Mouse (Mus musculus) bone marrow macrophage, adult 2 months (primary cell): Measurements from ENCODE around the gene Acaa1a. TPM values are rescaled to one million over a fixed set of nuclear protein-coding genes. Genes with fewer than 3 reads are reported as not detected.

Experiments
- H3K27ac ChIP-seq: 2 replicates; pipeline ENCODE4 v1.5.1; 2012; ENCODE audit warnings: low read depth, low read length; ENCODE audit not compliant: insufficient read depth
- H3K4me1 ChIP-seq: 2 replicates; pipeline ENCODE4 v1.6.1; 2012; ENCODE audit warnings: low read length; ENCODE audit not compliant: control insufficient read depth, insufficient read depth
- H3K4me3 ChIP-seq: 2 replicates; pipeline ENCODE4 v1.5.1; 2012; ENCODE audit warnings: mild to moderate bottlenecking, low read length, moderate library complexity; ENCODE audit not compliant: insufficient read depth
- CTCF ChIP-seq: IDR thresholded peaks from 2 replicates; pipeline ENCODE4 v1.5.1; 2012; ENCODE audit warnings: low read depth, mild to moderate bottlenecking, low read length, moderate library complexity
- POLR2A ChIP-seq: IDR thresholded peaks from 2 replicates; pipeline ENCODE4 v1.6.1; 2012; ENCODE audit warnings: mild to moderate bottlenecking, low read depth, low read length, borderline replicate concordance
- polyA plus RNA-seq: library from polyadenylated mRNA; stranded (reverse); fragments of >200 nt; gene quantifications from 2 replicates; pipeline ENCODE4 v1.2.4, GENCODE M21; 2012; ENCODE audit not compliant: missing spikeins, insufficient read depth, insufficient read length

Gene Acaa1a
- 99.1 and 103 TPM in 2 replicates for polyA plus RNA-seq

DNA sequence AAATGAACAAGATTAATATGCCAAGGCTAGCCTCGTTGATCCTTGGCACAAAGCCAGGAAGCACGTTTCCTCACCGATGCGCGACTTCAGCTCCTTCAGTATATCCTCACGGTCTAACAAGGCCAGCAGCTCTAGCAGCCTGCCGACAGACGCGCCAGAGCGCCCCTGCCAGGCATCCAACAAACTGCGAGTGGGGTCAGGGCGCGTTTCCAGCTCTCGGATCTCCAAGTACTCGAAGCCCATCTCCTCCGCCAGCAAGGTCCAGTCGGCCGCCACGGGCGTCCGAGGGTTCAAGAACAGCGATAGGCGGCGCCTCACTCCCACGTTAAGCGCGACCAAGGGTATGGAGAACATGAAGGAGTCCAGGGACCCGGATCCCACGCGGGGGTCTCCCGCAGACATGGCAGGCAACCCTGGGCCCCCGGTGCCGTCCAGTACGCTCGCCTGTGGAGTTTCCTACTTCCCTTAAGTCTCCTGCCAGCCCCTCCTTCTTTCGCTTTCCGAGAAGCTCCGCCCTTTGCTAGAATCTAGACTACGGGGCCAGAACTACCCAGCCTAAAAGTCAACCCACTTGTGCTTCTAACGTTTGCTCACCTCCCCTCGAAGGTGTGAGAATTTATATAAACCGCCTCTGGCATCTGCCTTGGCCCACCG is at the start of gene Acaa1a:
Acaa1a (plus strand) TSS at position 119 of the 654 bp plus-strand sequence.
- H3K4me3 ChIP-seq: peak within 1 kb of the TSS; percentile 89
- TF ChIP-seq CTCF: no peak
- TF ChIP-seq POLR2A: no peak
- H3K4me1 ChIP-seq: peaks cover 44% of the 10 kb centered on the region
- peak within 1 kb of the TSS; percentile 89 for H3K27ac ChIP-seq

DNA sequence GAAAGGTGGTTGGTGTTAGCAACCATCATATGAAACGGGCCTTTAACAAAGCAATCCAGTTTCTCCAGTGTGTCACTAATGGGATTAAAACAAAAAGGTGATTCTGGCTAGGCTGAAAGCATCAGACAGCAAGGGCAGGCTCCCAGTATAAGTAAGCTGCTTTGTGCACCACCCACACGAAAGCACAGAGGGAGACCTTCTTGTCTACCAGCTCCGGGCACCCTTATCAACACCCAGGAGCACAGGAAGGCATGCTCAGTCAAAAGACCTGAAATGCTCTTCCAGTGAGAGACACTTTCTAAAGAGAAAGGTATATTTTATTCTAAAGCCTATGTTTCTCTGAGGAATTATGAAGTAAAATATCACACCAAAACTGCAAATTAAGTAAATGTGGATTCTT is 48.7 kb upstream of the Acaa1a start:
- no peak overlapping the region for H3K4me3 ChIP-seq
- no peaks in the 10 kb centered on the region for H3K4me1 ChIP-seq
- H3K27ac ChIP-seq: no peak overlapping the region
- no peak for TF ChIP-seq POLR2A

DNA sequence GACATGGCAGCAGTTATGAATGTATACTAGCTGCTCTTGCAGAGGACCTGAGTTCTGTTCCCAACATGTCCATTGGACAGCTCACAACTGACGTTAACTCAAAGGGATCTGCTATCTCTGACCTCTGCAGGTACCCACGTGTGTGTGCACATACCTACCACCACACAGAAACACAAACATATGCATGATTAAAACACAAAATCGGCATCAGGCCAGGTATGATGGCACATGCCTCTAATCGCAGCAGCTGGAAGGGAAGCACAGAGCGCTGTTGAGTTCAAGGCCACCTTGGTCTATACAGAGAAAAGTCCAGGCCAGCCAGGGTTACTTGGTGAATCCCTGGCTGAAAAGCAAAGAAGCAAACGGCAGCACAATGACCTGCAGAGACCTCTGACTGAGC is 41.8 kb upstream of the Acaa1a start:
- no peak for TF ChIP-seq CTCF
- TF ChIP-seq POLR2A: no peak
- Histone ChIP-seq H3K4me1 (no peaks in the 10 kb centered on the region), H3K4me3 (no peak overlapping the region), H3K27ac (no peak overlapping the region)

DNA sequence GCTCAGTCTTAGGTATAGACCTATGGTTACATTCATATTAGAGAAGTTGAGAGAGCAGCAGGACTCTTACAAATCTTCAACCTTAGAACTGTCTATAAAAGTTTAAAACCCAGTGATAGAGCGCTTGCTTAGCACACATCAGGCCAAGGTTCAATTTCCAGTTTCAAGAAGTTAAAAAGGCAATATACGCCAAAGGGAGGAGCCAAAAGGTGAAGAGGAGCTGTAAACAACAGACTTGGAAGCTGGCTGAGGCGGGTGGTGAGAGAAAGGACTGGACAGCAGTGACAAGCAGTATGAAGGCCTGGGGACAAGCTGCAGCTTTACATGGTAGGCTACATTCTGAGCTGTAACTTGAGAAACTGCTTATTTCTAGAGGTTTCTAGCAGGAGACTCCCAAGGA is 40.9 kb upstream of the Acaa1a start:
- Histone ChIP-seq H3K4me1 (no peaks in the 10 kb centered on the region), H3K4me3 (no peak overlapping the region), H3K27ac (no peak overlapping the region)
- TF ChIP-seq CTCF (no peak), POLR2A (no peak)

DNA sequence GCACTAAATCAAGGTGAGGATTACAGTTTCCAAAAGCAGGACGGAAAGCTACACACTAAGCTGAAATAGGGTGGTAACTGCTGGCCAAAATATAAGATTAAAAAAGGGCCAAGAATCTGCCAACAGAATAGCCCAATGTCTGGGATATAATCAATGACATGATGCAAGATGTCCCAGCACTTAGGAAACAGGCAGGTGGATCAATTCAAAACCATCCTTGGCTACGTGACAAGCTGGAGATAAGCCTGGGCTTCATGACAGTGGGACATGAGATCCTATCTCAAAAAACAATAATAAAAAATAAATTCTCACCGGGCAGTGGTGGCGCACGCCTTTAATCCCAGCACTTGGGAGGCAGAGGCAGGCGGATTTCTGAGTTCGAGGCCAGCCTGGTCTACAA is 33.6 kb upstream of the Acaa1a start:
- Histone ChIP-seq H3K4me3 (no peak overlapping the region), H3K4me1 (no peaks in the 10 kb centered on the region), H3K27ac (no peak overlapping the region)
- TF ChIP-seq CTCF (no peak), POLR2A (no peak)

DNA sequence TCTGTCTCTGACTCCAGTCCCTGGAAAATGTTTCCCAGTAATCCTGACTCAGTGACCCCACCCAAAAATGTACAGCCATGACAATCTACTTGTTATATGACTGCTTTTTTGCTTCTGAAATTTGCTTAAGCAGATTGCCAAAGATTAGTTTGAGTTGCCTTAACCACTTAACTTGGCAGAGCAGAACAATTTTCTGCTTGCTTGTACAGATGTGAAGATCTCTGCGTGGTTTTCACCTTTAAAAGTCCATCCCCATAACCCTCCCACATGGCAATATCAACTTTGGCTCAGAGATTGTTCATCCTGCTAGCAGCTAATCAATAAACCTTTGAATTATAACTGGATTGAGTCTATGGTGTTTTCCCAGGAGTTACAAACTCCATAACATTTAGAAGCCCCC is 30.4 kb upstream of the Acaa1a start:
- Histone ChIP-seq H3K4me3 (no peak overlapping the region), H3K27ac (no peak overlapping the region), H3K4me1 (no peaks in the 10 kb centered on the region)
- TF ChIP-seq POLR2A (no peak), CTCF (no peak)

DNA sequence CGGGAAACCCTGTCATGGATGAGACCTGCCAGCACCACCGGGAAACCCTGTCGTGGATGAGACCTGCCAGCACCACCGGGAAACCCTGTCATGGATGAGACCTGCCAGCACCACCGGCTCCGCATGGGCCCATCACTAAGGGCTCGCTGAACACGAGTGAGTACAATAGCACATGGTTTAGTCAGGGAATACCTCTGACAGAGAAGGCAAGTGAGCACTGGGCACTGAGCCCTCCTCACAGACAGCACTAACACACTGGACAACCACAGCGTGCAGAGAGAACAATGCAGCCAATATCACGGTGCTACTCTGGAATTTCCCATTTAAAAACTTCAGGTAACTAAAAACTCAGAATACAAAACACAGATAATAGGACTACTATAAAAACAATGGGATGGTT is 26.4 kb upstream of the Acaa1a start:
- Histone ChIP-seq H3K27ac (no peak overlapping the region), H3K4me3 (no peak overlapping the region), H3K4me1 (peaks cover 3% of the 10 kb centered on the region; the same call in 1 of the 2 replicates)
- TF ChIP-seq POLR2A (no peak), CTCF (no peak)

DNA sequence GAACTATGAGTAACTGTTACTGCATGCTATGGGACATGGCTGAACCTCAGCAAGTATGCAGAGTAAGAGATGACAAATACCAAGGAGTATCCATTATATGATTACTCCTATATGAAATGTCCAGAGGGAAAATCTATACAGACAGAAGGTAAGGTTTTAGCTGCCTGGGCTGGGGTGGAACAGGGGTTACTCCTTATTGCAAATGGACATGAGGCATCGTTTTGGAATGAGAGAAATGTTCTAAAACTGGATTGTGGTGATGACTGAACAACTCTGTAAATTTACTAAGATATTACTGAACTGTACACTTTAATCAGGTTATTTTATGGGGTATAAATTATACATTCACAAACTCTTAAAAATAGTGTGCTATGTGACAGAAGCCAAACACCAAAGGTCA is 20.6 kb upstream of the Acaa1a start:
- TF ChIP-seq POLR2A (no peak), CTCF (no peak)
- Histone ChIP-seq H3K4me3 (no peak overlapping the region), H3K27ac (no peak overlapping the region), H3K4me1 (peaks cover 7% of the 10 kb centered on the region)

DNA sequence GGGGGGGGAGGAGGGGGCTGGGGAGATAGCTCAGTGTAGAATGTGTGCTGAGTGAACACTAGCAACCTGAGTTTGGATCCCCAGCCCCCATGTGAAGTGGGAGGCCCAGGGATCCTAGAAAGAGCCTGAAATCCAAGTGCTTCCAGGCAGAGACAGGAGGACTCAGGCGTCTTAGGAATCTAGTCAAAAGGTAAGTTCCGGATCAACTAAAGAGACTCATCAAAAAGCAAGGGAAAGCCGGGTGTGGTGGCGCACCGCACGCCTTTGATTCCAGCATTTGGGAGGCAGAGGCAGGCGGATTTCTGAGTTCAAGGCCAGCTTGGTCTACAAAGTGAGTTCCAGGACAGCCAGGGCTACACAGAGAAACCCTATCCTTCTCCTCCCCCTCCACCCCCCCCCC is 19.0 kb upstream of the Acaa1a start:
- no peak overlapping the region for H3K4me3 ChIP-seq
- no peak overlapping the region for H3K27ac ChIP-seq
- TF ChIP-seq CTCF (no peak), POLR2A (no peak)
- peaks cover 11% of the 10 kb centered on the region for H3K4me1 ChIP-seq

DNA sequence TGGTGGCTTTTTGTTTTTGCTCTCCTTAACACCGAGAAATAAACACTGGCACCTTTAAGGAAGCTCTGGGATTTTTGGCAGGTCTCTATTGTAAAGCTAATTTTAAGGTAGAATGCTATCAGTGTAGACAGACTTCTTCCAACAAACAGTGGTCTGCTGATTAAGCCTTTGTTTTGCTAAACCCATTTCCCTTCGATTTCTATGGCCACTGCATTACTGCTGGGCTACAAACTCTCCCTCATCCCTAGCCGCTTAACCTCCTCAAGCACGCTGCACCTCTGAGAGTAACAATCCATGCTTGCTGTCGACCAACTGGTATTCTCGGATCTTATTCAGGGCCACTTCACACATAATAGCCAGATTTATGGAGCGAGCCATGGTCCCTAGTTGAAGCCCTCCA is 18.5 kb upstream of the Acaa1a start:
- peaks cover 11% of the 10 kb centered on the region for H3K4me1 ChIP-seq
- no peak overlapping the region for H3K27ac ChIP-seq
- H3K4me3 ChIP-seq: peak overlapping the region; percentile 76
- TF ChIP-seq CTCF (no peak), POLR2A (no peak)
